Mouse (Mus musculus): ENCODE data around the gene Erbin. TPM values are rescaled to one million over a fixed set of nuclear protein-coding genes. Genes with fewer than 3 reads are reported as not detected.

Erbin gene
- polyA plus RNA-seq, 1 experiment from 2014 or later, result 24.9 TPM

Other genes with a start within 250 kb of the Erbin start
- gene Srek1, start 145.9 kb downstream of the Erbin start, polyA plus RNA-seq (2016; fragmentation: Nextera tagmentation; extraction: Ambion mirVana), result 103 and 121 TPM in 2 replicates
- 17.2 and 17.6 TPM in 2 replicates for gene Nln, start 189.1 kb upstream of the Erbin start, polyA plus RNA-seq (2016; fragmentation: Nextera tagmentation; extraction: Ambion mirVana)
- 7.4 and 9.4 TPM in 2 replicates for gene Sgtb, start 189.2 kb upstream of the Erbin start, polyA plus RNA-seq (2016; fragmentation: Nextera tagmentation; extraction: Ambion mirVana)

Data from limb, embryonic 12.5 days (tissue).